Mouse (Mus musculus) heart, adult 8-10 months (tissue): ENCODE data around the gene Il17rc. TPM values are rescaled to one million over a fixed set of nuclear protein-coding genes. Genes with fewer than 3 reads are reported as not detected.

Experiments
- DNase-seq: peaks from one replicate; pipeline ENCODE4 v3.0.0; 2022; ENCODE audit warnings: low spot score
- total RNA-seq, 4 experiments: library from RNA; stranded (reverse); gene quantifications; 2 replicates each; pipeline ENCODE4 v1.2.4; 2022

The Il17rc gene
- total RNA-seq, 4 experiments from 2014 or later = 5.6 to 9.9 (median 7.5) TPM

DNA sequence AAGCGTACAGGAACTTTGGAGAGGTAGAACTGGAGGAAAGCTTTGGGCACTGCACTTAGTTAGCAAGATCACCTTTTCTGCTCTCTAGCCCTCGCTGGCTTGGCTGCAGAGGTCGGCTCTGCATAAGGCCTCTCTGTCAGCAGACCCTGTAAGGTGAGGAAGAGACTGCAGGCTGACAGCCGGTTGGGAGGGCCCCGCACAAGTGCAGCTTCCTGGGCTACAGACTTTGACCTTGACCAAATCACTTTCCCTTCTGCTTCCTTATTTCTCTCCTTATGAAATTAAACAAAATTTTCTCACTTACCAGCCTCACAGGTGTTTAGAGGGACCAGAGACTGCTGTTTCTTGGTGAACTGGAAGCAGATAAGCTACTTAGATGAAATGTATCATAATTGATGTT, 16.2 kb upstream of the Il17rc start:
- no peak for DNase-seq

DNA sequence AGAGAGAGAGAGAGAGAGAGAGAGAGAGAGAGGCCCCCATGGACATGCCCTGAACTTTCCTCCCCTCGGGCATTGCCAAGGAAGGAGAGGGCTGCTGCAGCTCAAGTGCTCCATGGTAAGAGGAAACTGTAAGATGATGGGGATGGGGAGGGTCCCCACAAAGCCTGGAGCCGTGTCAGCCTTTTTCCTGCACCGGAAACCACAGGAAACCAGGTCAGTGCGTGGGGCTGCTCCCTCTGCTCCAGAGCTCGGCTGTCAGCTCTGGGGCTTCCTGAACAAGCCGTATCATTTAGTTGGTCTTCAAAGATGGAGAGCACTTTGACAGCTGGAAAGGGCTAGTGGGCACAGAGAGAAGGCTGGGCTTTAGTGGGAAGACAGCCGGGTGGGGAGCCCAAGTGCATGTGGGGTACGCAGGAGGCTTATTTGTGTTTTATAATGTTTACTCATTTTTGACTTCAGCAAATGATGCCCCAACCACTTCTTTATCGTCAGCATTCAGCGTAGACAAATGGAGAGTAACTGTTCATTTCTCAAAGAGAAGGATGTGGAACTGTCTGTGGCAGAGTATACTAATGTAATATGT, 13.2 kb upstream of the Il17rc start, which contains the start of gene Il17re:
Gene Il17re (plus strand): TSS at position 533 of the 583 bp plus-strand sequence.
- DNase-seq = no peak

DNA sequence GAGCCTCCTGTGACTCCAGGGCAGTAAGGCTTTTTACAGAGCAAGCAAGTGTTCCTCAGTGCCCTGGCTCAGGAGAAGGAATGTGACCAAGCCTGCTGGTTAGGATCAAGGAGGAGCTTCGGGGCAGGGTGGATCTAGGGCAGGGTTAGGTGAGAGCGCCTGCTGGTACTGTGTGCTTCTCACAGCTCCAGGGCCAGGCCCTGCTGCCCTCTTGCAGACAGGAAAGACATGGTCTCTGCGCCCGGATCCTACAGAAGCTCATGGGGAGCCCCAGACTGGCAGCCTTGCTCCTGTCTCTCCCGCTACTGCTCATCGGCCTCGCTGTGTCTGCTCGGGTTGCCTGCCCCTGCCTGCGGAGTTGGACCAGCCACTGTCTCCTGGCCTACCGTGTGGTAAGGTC, 12.6 kb upstream of the Il17rc start:
- no peak for DNase-seq

DNA sequence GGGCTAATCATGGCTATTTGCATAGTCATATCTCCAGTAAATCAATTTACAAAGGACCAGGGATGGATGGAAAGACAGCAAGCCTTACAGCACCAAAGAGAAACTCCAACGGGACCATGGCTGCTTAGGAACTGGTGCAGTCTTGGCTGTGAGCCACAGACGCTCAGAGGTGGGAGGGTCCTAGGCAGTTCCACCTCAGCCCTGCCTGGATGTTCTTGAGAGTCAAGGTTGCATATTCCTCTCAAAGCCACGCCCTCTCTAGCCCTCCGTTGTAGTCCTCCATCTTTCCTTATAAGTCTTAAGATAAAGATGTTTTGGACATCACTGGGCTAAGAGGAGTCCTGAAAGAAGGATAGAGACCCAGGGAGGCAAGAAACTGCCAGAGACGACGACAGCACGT, 7.2 kb upstream of the Il17rc start:
- no peak for DNase-seq

DNA sequence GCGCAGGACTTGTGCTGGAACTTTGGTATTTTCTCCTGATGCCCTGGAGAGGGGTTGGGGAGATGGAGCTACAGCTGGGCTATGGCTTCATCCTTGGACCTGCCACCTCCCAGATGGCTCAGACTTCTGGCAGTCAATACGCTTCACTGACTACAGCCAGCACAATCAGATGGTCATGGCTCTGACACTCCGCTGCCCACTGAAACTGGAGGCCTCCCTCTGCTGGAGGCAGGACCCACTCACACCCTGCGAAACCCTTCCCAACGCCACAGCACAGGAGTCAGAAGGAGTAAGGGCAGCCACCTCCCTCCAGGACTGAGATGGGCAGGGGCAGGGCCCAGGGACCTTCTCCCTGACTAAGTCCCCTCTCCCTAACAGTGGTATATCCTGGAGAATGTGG, 5.6 kb upstream of the Il17rc start:
- no peak for DNase-seq

DNA sequence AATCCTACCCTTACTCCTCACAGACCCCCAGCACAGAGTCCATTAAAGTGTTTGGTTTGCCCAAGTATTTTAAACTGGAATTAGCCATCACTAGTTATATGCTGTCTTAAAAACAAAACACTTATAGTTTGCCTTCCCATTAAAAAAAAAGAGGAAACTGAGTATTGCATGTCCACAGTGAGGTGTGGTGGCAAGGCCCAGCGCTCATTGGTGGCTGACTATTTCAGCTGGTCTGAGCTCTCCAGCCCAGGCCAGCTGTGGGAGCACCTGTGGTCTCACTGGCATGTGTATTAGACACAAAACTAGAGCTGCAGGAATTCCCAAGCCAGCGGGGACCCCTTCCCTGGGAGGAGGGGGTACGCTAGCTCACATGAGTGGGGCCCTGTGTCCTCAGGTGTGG, 2.7 kb upstream of the Il17rc start:
- no peak for DNase-seq

DNA sequence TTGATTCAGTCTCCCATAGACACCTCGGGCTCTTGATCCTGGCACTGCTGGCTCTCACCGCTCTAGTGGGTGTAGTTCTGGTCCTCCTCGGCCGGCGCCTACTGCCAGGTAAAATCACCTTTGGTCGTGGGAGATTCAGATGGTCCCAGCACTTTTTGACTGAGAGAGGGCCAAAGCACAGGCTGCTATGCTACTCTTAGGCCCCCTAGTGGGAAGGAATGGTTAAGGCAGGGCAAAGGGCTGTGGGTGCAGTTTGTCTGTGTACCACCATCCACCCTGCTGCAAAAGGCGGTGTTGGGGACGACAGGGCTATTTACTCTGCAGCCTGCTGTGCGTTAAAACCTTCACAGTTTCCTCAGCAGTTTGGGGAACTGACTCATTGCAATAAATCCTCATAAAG, 2.2 kb upstream of the Il17rc start:
- DNase-seq = peak; percentile 61

DNA sequence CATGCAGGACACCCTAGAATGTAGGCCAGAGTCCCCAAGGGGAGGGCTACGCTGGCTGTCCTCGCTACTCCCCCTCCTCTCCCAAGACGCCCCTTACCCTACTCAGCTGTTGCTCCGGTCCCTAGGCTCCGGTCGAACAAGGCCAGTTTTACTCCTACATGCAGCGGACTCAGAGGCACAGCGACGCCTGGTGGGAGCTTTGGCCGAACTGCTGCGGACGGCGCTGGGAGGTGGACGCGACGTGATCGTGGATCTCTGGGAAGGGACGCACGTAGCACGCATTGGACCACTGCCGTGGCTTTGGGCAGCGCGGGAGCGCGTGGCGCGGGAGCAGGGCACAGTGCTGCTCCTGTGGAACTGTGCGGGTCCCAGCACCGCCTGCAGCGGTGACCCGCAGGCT, 1.8 kb upstream of the Il17rc start:
- peak; percentile 70 for DNase-seq

DNA sequence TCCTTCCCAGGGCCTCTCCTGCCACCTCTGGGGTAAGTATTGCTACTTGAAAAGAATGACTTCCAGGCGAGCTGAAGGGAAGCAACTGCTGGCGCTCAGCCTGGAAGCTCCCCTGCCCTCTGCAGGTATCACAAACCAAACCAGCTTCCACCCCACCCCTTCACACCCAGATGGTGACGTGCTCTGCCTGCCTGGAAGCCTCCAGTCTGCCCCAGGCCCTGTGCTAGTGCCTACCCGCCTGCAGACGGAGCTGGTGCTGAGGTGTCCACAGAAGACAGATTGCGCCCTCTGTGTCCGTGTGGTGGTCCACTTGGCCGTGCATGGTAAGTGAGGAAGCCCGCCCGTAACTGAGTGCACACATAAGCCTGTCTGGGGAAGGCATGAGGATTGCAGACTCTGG, 834 bp downstream of the Il17rc start:
- no peak for DNase-seq

DNA sequence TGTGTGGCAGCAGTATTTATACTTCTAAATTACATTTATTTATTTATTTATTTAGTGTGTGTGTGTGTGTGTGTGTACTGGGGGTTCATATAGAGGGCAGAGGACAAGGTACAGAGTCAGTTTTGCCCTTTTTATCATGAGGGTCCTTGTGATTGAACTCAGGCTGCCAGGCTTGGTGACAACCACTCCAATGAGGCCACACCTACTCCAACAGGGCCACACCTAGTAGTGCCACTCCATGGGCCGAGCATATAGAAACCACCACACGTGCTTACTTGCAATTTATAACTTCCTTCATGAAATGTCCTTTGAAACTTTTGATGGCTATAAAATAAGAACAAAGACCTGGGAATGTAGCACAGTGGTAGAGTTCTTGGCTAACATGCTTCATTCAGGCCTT, 2.0 kb downstream of the Il17rc start:
- DNase-seq = no peak

DNA sequence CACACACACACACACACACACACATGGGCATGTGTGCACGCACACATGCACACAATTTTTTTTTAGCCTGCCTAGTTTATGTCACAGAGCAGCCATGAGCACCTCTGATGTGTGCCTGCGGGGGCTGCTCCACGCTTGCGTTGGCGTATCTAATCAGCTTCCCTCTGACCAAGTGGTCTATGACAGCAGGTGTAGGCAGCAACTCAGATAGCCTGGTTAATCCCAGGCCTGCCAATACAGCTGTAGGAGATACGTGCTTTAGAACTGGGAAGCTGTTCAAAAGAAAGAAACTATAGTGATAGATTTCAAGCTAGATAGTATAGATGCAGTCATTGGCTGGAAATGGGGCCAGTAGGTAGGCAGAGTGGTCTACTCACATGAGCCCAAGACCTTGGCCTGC, 2.5 kb downstream of the Il17rc start:
- no peak for DNase-seq

DNA sequence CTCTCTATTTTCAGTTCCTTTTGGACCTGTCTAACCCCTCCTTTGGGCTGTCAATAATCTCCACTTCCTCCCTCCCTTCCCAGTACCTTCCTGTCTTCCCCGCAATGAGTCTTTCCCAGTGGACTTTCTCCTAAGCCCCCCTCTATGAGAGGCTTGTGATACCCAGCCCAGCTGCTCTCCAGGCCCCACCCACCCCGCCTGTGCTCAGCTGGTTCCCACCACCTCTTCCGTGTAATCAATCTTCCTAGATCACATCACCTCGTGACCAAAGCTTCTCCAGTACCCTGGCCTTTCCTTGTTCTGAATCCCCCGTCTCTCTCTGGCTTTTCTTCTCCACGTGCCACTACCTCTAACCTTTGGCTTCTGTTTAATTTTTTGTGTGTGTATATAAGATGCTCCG, 6.1 kb downstream of the Il17rc start:
- no peak for DNase-seq

DNA sequence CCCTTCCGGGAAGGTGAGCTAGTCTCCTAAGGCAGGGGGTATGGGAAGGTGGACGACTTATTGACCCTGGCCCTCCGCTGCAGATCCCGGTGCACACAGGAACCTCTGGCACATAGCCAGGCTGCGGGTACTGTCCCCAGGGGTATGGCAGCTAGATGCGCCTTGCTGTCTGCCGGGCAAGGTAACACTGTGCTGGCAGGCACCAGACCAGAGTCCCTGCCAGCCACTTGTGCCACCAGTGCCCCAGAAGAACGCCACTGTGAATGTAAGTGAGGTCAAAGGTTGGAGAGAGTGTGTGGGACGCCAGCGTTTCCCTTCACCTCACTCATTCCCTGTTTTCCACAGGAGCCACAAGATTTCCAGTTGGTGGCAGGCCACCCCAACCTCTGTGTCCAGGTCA, 7.7 kb downstream of the Il17rc start:
- no peak for DNase-seq

DNA sequence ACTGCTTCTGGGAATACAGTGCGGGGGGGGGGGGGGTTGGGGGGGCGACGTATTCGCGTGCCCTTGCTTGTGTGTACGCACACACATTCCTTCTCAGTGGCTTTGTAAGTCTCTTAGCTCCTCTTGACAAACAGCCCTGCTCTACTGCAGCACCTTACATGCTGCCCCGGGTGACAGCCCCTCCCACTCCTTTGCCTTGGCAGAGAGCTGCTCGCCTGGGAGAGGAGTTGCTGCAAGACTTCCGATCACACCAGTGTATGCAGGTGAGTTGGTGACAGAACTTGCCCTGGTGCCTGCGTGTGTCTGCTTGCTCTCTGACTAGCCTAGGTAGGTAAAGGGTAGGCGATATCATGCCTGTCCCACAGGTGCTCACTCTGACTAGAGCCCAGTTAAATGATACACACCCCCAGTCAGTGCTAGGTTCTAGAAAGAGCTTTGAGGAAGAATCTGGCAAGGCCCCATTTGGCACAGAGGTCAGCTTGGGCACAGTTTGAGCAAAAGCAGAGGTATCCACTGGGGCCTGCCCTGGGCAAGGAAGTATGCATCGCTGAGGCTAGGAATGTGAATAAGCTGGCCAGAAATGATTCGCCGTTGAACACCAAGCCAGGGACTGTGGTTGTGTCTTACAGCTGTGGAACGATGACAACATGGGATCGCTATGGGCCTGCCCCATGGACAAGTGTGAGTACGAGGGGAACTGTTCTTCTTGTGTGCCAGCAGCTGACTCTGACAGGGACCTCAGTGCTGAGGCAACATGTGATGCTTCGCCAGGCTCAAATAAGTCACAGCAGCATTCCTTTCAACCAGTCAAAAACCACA, 9.5 kb downstream of the Il17rc start:
- DNase-seq = peak; percentile 22

DNA sequence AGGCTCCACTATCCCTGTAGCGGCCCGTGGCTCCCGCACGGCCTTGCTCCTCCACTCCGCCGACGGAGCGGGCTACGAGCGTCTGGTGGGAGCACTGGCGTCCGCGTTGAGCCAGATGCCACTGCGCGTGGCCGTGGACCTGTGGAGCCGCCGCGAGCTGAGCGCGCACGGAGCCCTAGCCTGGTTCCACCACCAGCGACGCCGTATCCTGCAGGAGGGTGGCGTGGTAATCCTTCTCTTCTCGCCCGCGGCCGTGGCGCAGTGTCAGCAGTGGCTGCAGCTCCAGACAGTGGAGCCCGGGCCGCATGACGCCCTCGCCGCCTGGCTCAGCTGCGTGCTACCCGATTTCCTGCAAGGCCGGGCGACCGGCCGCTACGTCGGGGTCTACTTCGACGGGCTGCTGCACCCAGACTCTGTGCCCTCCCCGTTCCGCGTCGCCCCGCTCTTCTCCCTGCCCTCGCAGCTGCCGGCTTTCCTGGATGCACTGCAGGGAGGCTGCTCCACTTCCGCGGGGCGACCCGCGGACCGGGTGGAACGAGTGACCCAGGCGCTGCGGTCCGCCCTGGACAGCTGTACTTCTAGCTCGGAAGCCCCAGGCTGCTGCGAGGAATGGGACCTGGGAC, 11.4 kb downstream of the Il17rc start:
- DNase-seq = peak; percentile 11

DNA sequence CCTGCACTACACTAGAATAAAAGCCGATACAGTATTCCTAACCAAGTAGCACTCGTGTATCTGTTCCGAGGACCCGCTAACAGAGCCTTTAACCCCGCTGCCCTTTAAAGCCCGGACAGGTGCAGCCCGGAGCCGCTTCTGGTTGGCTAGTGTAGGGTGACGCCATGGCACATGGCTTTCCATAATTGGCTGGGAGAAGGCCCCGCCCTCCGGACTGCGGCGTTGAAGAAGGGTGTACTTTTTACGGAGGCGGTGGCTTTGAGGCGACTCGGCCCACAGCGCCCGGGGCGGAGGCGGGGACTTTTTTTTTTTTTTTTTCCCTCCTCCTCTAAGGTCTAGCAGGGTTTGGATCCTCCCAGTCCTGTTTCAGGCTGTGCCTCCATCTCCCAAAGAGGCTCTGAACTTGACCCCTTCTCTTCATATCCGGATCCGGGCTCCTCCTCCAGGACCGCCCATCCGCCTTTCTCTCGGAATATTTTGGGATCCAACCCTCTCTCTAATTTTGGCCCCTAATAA, 11.9 kb downstream of the Il17rc start, which contains the start of gene Creld1:
Gene Creld1 (plus strand): TSS at position 198 of the 516 bp plus-strand sequence.
- DNase-seq = peak; percentile 93

DNA sequence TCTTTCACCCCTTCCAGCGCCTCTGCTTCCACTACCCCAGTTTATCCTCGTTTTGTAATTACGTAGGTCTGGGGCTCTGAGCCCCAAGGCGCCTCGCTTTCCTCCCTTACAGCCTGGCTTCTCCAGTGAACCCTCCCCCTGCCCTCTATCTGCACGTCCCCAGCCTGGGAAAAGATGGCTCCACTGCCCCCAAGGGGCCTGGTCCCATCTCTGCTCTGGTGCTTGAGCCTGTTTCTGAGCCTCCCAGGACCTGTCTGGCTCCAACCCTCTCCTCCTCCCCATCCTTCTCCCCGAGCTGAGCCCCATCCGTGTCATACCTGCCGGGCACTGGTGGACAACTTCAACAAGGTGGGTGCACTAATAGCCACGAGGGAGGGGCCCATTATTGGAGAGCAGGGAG, 12.5 kb downstream of the Il17rc start:
- no peak for DNase-seq

DNA sequence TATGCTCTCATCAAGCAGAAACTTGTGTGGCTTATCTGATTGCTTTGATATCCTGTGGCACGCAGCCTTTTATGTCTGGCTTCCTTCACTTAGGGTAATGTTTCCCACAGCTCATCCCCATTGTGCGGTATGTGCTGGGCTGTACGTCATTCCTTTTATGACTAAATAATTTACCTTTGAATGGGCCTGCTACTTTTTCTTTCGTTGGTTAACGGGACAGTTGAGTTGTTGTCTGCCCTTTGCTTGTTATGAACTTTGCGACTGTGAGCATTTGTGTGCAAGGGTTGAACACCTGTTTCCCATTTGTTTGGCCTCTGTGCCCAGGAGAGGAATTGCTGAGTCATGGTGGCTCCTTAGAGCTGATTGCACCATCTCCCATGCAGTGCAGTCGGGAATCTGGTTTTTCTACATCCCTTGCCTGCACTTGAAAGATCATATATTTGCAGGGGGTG, 15.9 kb downstream of the Il17rc start:
- no peak for DNase-seq

DNA sequence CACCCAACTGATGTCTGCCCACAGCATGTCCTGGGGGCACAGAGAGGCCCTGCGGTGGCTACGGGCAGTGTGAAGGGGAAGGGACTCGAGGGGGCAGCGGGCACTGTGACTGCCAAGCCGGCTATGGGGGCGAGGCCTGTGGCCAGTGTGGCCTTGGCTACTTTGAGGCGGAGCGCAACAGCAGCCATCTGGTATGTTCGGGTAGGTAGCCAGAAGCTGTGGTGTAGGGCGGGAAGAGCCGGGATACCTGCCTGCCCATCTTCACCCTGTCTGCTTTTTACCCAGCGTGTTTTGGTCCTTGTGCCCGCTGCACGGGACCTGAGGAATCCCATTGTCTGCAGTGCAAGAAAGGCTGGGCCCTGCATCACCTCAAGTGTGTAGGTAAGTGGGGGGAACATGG, 18.2 kb downstream of the Il17rc start:
- no peak for DNase-seq

DNA sequence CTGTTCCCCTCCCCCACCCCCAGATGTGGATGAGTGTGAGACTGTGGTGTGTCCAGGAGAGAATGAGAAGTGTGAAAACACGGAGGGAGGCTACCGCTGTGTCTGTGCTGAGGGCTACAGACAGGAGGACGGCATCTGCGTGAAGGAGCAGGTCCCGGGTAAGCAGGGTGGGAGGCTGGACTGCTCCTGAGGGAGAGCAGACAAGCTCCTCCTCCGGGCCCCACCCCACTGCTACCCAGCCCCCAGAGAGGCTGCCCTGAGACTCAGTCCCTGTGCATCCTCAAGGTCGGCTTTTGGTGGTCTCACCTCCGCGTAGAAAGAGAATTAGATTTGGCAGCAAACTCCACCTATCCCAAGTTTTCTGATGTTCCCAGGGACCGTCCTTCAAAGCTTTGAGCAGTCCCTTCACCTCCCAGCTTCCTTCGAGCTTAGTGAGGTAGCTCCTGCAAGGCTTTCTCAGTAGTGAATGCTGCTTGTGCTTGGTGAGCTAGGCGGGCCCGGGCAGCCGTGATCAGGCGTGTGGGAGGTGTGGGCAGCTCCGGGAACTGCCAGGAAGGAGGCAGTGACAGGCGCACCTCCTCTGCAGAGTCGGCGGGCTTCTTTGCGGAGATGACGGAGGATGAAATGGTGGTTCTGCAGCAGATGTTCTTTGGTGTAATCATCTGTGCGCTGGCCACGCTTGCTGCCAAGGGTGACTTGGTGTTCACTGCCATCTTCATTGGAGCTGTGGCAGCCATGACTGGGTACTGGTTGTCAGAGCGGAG, 21.1 kb downstream of the Il17rc start:
- DNase-seq = no peak

DNA sequence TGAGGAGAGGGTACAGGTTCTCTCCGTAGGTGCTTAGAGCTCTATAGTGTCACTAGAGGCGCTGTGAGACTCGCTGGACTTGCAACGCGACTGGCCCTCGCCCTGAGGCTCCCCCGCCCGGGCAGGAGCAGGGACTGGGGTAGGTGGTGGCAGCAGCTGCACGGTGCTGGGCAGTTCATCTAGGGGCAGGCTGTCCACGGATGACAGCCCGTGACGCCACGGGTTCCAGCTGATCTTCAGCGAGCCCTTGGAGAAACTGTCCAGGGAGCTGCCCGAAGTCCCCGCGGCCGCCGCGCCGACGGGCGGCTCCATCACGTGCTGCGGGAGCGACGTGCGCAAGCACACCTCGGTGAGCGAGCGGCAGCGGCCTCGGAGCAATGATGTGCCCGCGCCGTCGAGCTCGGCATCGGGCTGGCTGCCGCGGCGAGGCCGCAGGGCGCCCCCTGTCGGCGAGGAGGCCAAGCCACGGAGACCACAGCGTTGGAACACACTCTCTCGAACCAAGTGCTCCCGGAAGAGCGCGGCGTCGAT, 23.1 kb downstream of the Il17rc start:
- peak; percentile 63 for DNase-seq
